Mouse (Mus musculus) ES-Bruce4 (cell line): Measurements from ENCODE around the gene Rbfox3.

ENCODE experiments used
- CTCF ChIP-seq: IDR thresholded peaks from one replicate; pipeline ENCODE4 v1.8.1; 2011; ENCODE audit warnings: low read depth, low read length
- POLR2A ChIP-seq: IDR thresholded peaks from one replicate; pipeline ENCODE4 v1.8.1; 2011; ENCODE audit warnings: low read length; ENCODE audit not compliant: insufficient read depth

DNA sequence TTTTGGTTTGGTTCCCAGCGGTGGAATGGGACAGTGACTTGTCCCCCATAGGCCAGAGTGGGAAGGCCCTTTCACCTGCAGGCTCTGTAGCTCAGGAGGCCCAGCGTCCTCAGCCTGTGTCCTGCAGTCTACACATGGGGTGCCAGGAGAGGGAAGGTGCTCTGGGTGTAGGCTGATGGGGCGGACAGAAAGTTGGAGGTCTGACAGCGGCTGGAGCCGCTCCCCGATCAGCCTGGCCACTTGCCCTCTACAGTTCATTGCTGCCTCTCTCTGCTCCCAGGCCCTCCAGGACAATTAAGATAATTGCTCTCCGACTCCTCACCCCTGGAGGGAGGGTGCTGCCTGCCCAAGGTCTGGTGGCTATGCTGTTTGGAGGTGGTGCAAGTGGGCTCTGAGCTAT is 392.7 kb downstream of the Rbfox3 start:
- TF ChIP-seq CTCF (no peak), POLR2A (no peak)
